Mouse (Mus musculus): ENCODE data around the gene Ivns1abp. TPM values are rescaled to one million over a fixed set of nuclear protein-coding genes. Genes with fewer than 3 reads are reported as not detected.

Gene Ivns1abp
- polyA plus RNA-seq, 1 experiment from 2014 or later: 354 TPM

- H3K9me3 ChIP-seq: no peaks in the 10 kb centered on the region
- H3K4me1 ChIP-seq (replicated peaks): no peaks in the 10 kb centered on the region
- H3K9ac ChIP-seq (replicated peaks): no peak overlapping the region
- H3K36me3 ChIP-seq: no peaks in the 10 kb centered on the region
- no peak overlapping the region for H3K4me2 ChIP-seq
- no peak overlapping the region for H3K4me3 ChIP-seq (replicated peaks)
- ATAC-seq (ENCODE audit: insufficient number of reproducible peaks, insufficient read depth, low FRiP score, low TSS enrichment, low read depth): no peak
- no peak overlapping the region for H3K27ac ChIP-seq
- WGBS: 79% methylated on average over 5 of the region's 5 CpGs
- no peaks in the 10 kb centered on the region for H3K27me3 ChIP-seq
These were observed 33.8 kb upstream of the Ivns1abp start for GRCm38 (mm10) chr1:151310511-151310910.

GRCm38 (mm10) chr1:151311379-151311778 lies 32.9 kb upstream of the Ivns1abp start:
- ATAC-seq (ENCODE audit: insufficient number of reproducible peaks, insufficient read depth, low FRiP score, low TSS enrichment, low read depth): no peak
- Histone ChIP-seq H3K27ac (no peak overlapping the region), H3K4me3 (replicated peaks) (no peak overlapping the region), H3K9me3 (no peaks in the 10 kb centered on the region), H3K4me1 (replicated peaks) (no peaks in the 10 kb centered on the region), H3K4me2 (no peak overlapping the region), H3K36me3 (no peaks in the 10 kb centered on the region), H3K9ac (replicated peaks) (no peak overlapping the region), H3K27me3 (no peaks in the 10 kb centered on the region)
- 84% methylated on average over 11 of the region's 11 CpGs for WGBS

GRCm38 (mm10) chr1:151319267-151319666 lies 25.0 kb upstream of the Ivns1abp start:
- no peaks in the 10 kb centered on the region for H3K9me3 ChIP-seq
- H3K4me1 ChIP-seq (replicated peaks): no peaks in the 10 kb centered on the region
- no peak overlapping the region for H3K27ac ChIP-seq
- H3K27me3 ChIP-seq: no peaks in the 10 kb centered on the region
- H3K4me3 ChIP-seq (replicated peaks): no peak overlapping the region
- no peaks in the 10 kb centered on the region for H3K36me3 ChIP-seq
- H3K9ac ChIP-seq (replicated peaks): no peak overlapping the region
- ATAC-seq (ENCODE audit: insufficient number of reproducible peaks, insufficient read depth, low FRiP score, low TSS enrichment, low read depth): no peak; the same call in 1 of the 2 replicates
- 89% methylated on average over 7 of the region's 7 CpGs for WGBS
- H3K4me2 ChIP-seq: no peak overlapping the region

- WGBS: 86% methylated on average over 4 of the region's 4 CpGs
- H3K9me3 ChIP-seq: no peaks in the 10 kb centered on the region
- H3K4me3 ChIP-seq (replicated peaks): no peak overlapping the region
- H3K4me1 ChIP-seq (replicated peaks): no peaks in the 10 kb centered on the region
- no peaks in the 10 kb centered on the region for H3K27me3 ChIP-seq
- H3K36me3 ChIP-seq: no peaks in the 10 kb centered on the region
- no peak overlapping the region for H3K4me2 ChIP-seq
- no peak overlapping the region for H3K9ac ChIP-seq (replicated peaks)
- H3K27ac ChIP-seq: no peak overlapping the region
- no peak for ATAC-seq (ENCODE audit: insufficient number of reproducible peaks, insufficient read depth, low FRiP score, low TSS enrichment, low read depth)
These were observed 23.9 kb upstream of the Ivns1abp start for GRCm38 (mm10) chr1:151320408-151320807.

GRCm38 (mm10) chr1:151325328-151325727 lies 18.9 kb upstream of the Ivns1abp start:
- Histone ChIP-seq H3K4me3 (replicated peaks) (no peak overlapping the region), H3K27ac (no peak overlapping the region), H3K36me3 (no peaks in the 10 kb centered on the region), H3K9me3 (no peaks in the 10 kb centered on the region), H3K27me3 (no peaks in the 10 kb centered on the region), H3K9ac (replicated peaks) (no peak overlapping the region), H3K4me2 (no peak overlapping the region), H3K4me1 (replicated peaks) (no peaks in the 10 kb centered on the region)
- ATAC-seq (ENCODE audit: insufficient number of reproducible peaks, insufficient read depth, low FRiP score, low TSS enrichment, low read depth): no peak
- 74% methylated on average over 1 of the region's 1 CpGs for WGBS

- 90% methylated on average over 14 of the region's 14 CpGs for WGBS
- no peak overlapping the region for H3K4me2 ChIP-seq
These were observed 15.8 kb upstream of the Ivns1abp start for GRCm38 (mm10) chr1:151328341-151329097.

GRCm38 (mm10) chr1:151329601-151330000 lies 14.7 kb upstream of the Ivns1abp start:
- Histone ChIP-seq H3K9ac (replicated peaks) (no peak overlapping the region), H3K4me1 (replicated peaks) (no peaks in the 10 kb centered on the region), H3K9me3 (no peaks in the 10 kb centered on the region), H3K27ac (no peak overlapping the region), H3K27me3 (no peaks in the 10 kb centered on the region), H3K36me3 (no peaks in the 10 kb centered on the region), H3K4me2 (no peak overlapping the region), H3K4me3 (replicated peaks) (no peak overlapping the region)
- 79% methylated on average over 7 of the region's 7 CpGs for WGBS
- no peak for ATAC-seq (ENCODE audit: insufficient number of reproducible peaks, insufficient read depth, low FRiP score, low TSS enrichment, low read depth)

More at GRCm38 (mm10) chr1:151328341-151329097, 15.8 kb upstream of the Ivns1abp start:
- no peaks in the 10 kb centered on the region for H3K36me3 ChIP-seq
- no peaks in the 10 kb centered on the region for H3K4me1 ChIP-seq (replicated peaks)
- ATAC-seq (ENCODE audit: insufficient number of reproducible peaks, insufficient read depth, low FRiP score, low TSS enrichment, low read depth): no peak
- no peak overlapping the region for H3K4me3 ChIP-seq (replicated peaks)
- H3K27ac ChIP-seq: no peak overlapping the region
- H3K9ac ChIP-seq (replicated peaks): no peak overlapping the region
- H3K27me3 ChIP-seq: no peaks in the 10 kb centered on the region
- H3K9me3 ChIP-seq: no peaks in the 10 kb centered on the region

- 95% methylated on average over 3 of the region's 3 CpGs for WGBS
- H3K4me1 ChIP-seq (replicated peaks): no peaks in the 10 kb centered on the region
- H3K27me3 ChIP-seq: no peaks in the 10 kb centered on the region
- no peaks in the 10 kb centered on the region for H3K9me3 ChIP-seq
- ATAC-seq (ENCODE audit: insufficient number of reproducible peaks, insufficient read depth, low FRiP score, low TSS enrichment, low read depth): no peak
- no peak overlapping the region for H3K4me2 ChIP-seq
- H3K9ac ChIP-seq (replicated peaks): no peak overlapping the region
- H3K4me3 ChIP-seq (replicated peaks): no peak overlapping the region
- no peak overlapping the region for H3K27ac ChIP-seq
- no peaks in the 10 kb centered on the region for H3K36me3 ChIP-seq
These were observed 11.5 kb upstream of the Ivns1abp start for GRCm38 (mm10) chr1:151332819-151333218.

- H3K4me2 ChIP-seq: no peak overlapping the region
- no peak overlapping the region for H3K27ac ChIP-seq
- no peaks in the 10 kb centered on the region for H3K9me3 ChIP-seq
- H3K9ac ChIP-seq (replicated peaks): no peak overlapping the region
- no peaks in the 10 kb centered on the region for H3K36me3 ChIP-seq
- H3K27me3 ChIP-seq: no peaks in the 10 kb centered on the region
- peaks cover 8% of the 10 kb centered on the region for H3K4me1 ChIP-seq (replicated peaks)
- no peak for ATAC-seq (ENCODE audit: insufficient number of reproducible peaks, insufficient read depth, low FRiP score, low TSS enrichment, low read depth)
- no peak overlapping the region for H3K4me3 ChIP-seq (replicated peaks)
These were observed 6.0 kb upstream of the Ivns1abp start for GRCm38 (mm10) chr1:151338234-151338633.

GRCm38 (mm10) chr1:151338941-151339340 lies 5.3 kb upstream of the Ivns1abp start:
- H3K9me3 ChIP-seq: no peaks in the 10 kb centered on the region
- H3K9ac ChIP-seq (replicated peaks): no peak overlapping the region
- no peak overlapping the region for H3K4me2 ChIP-seq
- no peaks in the 10 kb centered on the region for H3K27me3 ChIP-seq
- H3K4me3 ChIP-seq (replicated peaks): no peak overlapping the region
- H3K4me1 ChIP-seq (replicated peaks): peaks cover 12% of the 10 kb centered on the region
- ATAC-seq (ENCODE audit: insufficient number of reproducible peaks, insufficient read depth, low FRiP score, low TSS enrichment, low read depth): no peak
- 90% methylated on average over 2 of the region's 2 CpGs for WGBS
- no peaks in the 10 kb centered on the region for H3K36me3 ChIP-seq
- H3K27ac ChIP-seq: no peak overlapping the region

GRCm38 (mm10) chr1:151341321-151342044 lies 2.8 kb upstream of the Ivns1abp start:
- ATAC-seq (ENCODE audit: insufficient number of reproducible peaks, insufficient read depth, low FRiP score, low TSS enrichment, low read depth): no peak

More at GRCm38 (mm10) chr1:151341321-151342044, 2.8 kb upstream of the Ivns1abp start:
- Histone ChIP-seq H3K9me3 (no peaks in the 10 kb centered on the region), H3K4me2 (no peak overlapping the region), H3K4me3 (replicated peaks) (no peak overlapping the region), H3K9ac (replicated peaks) (no peak overlapping the region), H3K27ac (no peak overlapping the region), H3K4me1 (replicated peaks) (peaks cover 20% of the 10 kb centered on the region), H3K27me3 (no peaks in the 10 kb centered on the region), H3K36me3 (no peaks in the 10 kb centered on the region)
- 61% methylated on average over 8 of the region's 8 CpGs for WGBS

All from limb, embryonic 12.5 days (tissue).